Mouse (Mus musculus): ENCODE measurements around the gene Prok1.

Gene Prok1

GRCm38 (mm10) chr3:107238051-107238450 lies 1.5 kb downstream of the Prok1 start:
- no peak for DNase-seq (ENCODE audit: low spot score)

DNA sequence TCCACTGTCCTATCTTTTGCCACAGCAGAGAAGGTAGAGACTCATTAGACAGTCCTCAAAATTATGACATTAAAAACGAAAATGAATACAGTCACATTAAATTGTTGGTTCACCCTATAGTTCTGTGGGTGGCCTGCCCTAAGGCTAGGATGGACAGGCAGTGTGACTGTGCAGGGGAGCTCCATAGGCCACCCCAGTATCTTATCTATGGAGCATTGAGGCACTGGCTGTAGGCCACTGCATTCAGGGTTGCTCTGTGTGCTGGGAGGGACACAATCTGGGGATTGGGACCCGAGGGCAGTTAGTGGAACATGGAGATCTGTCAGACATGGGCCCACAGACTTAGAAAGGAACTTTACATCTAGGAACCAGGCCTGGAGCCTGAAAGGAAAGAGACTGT lies 5.6 kb downstream of the Prok1 start:
- DNase-seq (ENCODE audit: low spot score), result no peak

GRCm38 (mm10) chr3:107233351-107233813 lies 6.1 kb downstream of the Prok1 start:
- peak; percentile 52 for DNase-seq (ENCODE audit: low spot score)

DNA sequence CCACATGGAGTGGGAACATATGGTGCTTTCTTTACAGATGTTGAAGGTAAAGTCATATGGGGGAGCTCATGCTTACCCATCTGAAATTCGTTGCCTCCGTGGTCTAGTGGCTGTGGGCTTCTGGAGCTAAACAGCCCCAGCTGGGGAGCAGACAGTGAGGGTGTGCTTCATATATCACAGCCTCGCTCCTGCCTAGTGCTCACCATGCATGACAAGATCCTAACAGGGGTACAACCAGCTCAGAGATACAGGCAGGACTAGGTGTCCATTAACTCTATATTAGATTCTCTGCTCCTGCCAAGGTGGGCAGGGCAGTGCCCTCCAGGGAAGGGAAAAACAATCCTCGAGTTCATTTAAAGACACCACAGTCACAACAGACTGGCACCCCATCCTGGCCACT lies 8.3 kb downstream of the Prok1 start:
- no peak for DNase-seq (ENCODE audit: low spot score)

DNA sequence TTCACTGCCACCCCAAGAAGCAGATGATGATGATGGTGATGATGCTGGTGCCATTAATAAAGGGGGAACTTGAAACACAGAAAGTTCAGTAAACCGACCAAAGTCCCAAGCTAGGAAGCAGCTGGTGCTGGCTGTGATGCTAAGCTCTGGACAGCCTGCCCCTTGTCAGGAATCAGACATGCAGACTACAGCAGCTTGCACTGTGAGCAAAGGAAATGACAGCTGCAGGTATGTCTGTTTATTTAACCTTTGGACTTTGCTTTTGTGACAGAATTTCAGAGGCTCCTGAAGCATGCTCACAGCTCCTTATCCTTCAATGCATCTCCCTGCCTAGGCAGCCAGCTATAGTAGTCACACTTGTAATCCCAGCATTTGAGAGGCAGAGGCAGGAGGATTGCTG lies 9.0 kb downstream of the Prok1 start, which contains the start of gene A630076J17Rik:
Gene A630076J17Rik (plus strand): TSS at position 88 of the 400 bp plus-strand sequence.
- no peak for DNase-seq (ENCODE audit: low spot score)

DNA sequence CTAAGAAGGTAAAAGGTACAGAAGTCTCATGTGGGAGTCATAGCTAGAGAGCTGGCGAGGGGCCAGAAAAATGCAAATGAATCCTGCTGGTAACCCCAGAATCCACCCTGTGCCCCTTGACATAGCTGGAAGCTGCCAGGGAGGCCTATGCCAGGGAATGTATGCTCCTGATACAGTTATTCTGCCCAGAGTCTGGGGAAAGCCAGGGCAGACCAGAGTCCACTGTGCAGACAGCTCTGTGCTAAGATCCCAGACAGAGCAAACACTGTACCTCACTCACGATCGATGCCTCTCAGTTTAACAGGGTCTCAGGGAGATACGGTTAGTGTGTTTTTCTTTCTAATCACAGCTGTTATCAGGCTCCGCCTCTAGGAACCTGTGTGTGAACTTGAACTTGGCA lies 9.7 kb downstream of the Prok1 start:
- no peak for DNase-seq (ENCODE audit: low spot score)

- no peak for DNase-seq (ENCODE audit: low spot score)
Observed at GRCm38 (mm10) chr3:107229221-107229620, 10.3 kb downstream of the Prok1 start.

DNA sequence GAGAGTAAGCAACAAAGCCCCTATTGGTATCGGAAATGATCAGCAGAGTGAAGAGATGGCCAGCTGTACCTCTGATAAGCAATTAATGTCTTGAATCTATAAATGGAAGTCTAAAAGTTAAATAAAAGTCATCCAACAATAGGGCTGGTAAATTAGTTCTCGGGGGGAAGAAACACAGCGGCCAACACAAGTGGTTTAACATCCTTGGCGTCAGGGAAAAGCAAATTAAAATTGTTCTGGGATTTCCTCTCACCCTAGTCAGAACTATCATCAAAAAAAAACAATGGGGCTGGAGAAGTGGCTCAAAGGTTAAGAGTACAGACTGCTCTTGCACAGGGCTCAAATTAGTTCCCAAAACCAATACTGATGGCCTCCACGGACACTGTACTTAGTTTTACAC lies 13.7 kb downstream of the Prok1 start:
- DNase-seq (ENCODE audit: low spot score), result no peak

- no peak for DNase-seq (ENCODE audit: low spot score)
Observed at GRCm38 (mm10) chr3:107223230-107223629, 16.3 kb downstream of the Prok1 start.

DNA sequence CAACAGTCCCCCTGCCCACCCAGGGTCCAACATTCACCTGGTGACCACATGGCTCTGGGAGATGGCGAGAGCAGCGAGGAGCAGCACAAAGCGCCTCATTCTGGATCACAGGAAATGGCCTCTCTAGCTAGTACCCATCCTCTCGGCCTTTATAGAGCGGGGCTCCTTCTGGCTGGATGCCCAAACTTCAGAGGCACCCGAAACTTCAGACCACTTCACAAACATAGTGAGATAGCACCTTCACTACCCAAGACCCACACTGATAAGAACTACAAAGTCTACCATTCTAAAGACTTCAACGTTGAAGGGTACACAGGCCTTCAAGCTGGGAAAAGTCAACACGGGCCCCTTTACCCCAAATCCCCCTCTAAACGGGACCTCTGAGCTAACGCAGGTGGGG lies 17.9 kb downstream of the Prok1 start, which contains the start of gene Cym:
Gene Cym (minus strand): TSS at position 125 of the 400 bp plus-strand sequence.
- DNase-seq (ENCODE audit: low spot score), result no peak

- DNase-seq (ENCODE audit: low spot score), result no peak
Observed at GRCm38 (mm10) chr3:107218572-107218971, 20.9 kb downstream of the Prok1 start.

GRCm38 (mm10) chr3:107217101-107217480 lies 22.4 kb downstream of the Prok1 start:
- no peak for DNase-seq (ENCODE audit: low spot score)

DNA sequence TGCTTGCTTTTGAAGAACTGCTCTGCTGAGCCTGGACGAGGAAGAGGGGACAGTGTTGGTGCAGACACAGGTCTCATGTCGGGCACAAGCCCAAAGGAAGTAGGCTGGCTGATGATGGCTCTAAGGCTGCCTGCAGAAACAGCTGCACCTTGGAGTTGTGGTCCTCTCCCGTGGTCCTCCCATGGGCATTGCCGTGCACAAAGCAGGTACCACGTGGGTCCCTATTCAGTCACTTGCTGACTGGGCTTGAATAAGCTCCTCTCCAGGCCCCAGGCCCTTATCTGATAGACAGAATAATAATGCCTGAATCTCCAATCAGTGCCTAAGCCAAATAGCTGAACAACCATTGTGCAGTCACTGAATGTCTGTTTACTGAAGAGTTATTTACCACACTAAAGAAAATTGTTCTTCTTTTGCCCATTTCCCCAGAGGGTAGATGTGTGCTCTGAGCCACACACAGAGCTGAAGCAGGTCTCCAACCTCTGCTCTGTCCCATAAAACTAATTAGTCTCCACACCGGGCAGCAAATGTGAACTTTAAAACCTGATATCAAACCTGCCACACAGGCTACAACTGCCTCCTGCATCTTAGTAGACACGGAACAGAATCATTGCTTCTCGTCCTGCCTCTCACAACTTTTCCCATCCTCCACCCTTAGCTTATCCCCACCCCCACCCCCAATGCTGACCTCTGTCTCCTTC lies 23.0 kb downstream of the Prok1 start:
- DNase-seq (ENCODE audit: low spot score), result no peak

GRCm38 (mm10) chr3:107214606-107215005 lies 24.9 kb downstream of the Prok1 start:
- DNase-seq (ENCODE audit: low spot score), result no peak

DNA sequence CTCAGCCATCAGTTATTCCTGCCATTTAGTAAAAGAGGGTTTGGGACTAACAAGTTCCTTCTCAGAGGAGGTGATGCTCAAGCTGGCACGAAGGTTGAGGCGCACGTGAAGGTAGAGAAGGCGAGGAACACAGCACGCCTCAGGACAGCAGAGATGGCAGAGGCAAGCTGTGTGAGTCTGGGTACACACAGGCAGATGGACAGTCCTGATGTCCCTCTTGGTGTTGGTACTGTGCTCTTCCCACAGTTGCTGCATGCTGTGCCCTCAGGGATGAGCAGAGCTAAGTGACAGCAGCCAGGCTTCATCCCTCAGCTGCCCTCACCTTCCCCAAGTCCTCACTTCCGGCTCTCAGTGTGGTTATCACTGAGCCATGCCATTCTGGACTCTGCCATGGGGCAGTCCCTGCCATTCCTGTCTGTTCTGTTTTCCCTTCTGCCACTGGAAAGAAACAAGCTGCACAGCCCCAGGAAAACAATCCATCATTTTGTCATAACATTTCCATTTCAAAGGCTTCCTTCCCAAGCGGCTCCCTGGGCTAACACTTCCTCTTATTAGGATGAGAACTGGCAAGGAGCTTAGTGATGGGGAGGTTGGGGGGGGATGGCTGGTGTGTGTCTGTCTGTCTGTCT lies 31.8 kb downstream of the Prok1 start:
- DNase-seq (ENCODE audit: low spot score), result no peak

DNA sequence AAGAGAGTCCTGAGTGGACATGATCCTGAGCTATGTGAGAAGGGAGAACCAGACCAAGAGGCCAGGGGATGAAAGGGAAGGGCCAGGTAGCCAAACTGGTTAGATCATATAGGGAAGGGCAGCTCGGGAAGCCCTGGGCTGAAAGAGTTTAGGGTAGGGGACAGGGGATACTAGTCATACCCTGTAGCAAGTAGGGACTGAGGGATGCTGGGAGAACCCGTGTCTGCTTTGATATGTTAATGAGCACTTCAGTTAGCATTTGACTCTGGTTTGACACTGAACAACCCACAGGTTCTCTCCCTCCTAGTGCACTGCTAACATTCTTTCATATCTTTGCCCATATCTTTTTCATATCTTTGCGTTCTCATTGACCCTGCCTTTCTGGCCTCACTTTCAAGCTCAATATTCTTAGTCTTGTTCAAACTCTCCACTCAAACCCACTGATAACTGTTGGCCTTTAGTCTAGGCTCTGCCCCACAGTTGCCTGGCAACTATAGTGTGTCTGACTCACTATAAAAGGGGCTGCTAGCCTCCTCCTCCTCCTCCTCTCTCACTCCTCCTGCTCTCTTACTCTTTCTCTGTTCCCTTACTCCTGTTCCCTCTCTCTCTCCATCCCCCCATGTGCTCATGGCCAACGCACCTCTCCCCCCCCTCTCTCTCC lies 32.9 kb downstream of the Prok1 start:
- no peak for DNase-seq (ENCODE audit: low spot score)

GRCm38 (mm10) chr3:107205994-107206393 lies 33.5 kb downstream of the Prok1 start:
- no peak for DNase-seq (ENCODE audit: low spot score)

GRCm38 (mm10) chr3:107205170-107205569 lies 34.3 kb downstream of the Prok1 start:
- no peak for DNase-seq (ENCODE audit: low spot score)

DNA sequence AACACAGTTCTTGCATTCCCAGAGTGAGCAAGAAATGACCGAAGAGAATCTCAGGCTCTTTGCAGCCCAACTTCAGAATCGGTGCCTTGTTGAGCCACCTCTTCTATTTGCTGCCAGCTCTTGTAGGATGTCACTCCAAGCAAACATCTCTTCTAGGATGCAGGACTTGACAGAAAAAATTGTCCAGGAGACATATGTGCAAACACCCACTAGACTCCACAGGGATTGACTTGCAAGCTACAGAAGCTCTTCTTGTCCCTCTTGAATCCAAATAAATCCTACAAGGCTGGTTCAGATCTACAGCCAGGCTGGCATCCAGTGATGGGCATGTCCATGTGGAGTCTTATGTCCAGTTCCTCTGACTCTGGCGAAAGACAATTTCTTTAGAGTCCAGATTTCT lies 35.1 kb downstream of the Prok1 start:
- no peak for DNase-seq (ENCODE audit: low spot score)

GRCm38 (mm10) chr3:107201310-107202180 lies 38.0 kb downstream of the Prok1 start:
- DNase-seq (ENCODE audit: low spot score), result no peak

- no peak for DNase-seq (ENCODE audit: low spot score)
Observed at GRCm38 (mm10) chr3:107188226-107188899, 51.1 kb downstream of the Prok1 start.

- DNase-seq (ENCODE audit: low spot score), result no peak
Observed at GRCm38 (mm10) chr3:107187022-107187421, 52.5 kb downstream of the Prok1 start.

All from urinary bladder, postnatal 10 days (tissue).